Mouse (Mus musculus) E14TG2a.4 (cell line): Measurements from ENCODE around the gene Epn2.

Experiments used
- CTCF ChIP-seq: conservative IDR thresholded peaks from 2 replicates; pipeline ENCODE4 v1.5.1; 2014; ENCODE audit warnings: low read length
- NANOG ChIP-seq: IDR thresholded peaks from 2 replicates; pipeline ENCODE4 v1.6.1; 2014; ENCODE audit warnings: borderline replicate concordance, low read length, mixed read lengths
- POU5F1 ChIP-seq: IDR thresholded peaks from 2 replicates; pipeline ENCODE4 v1.6.1; 2014; ENCODE audit warnings: low read length, borderline replicate concordance

- TF ChIP-seq CTCF (no peak), NANOG (no peak), POU5F1 (no peak)
Observed at GRCm38 (mm10) chr11:61615686-61616522, 36.4 kb upstream of the Epn2 start.
